Mouse (Mus musculus) spleen, postnatal 4 days (tissue): ENCODE results near the gene Rragd.

ENCODE experiments used
- DNase-seq, 2 experiments: peaks; one replicate each; pipeline ENCODE4 v3.0.0; 2022; ENCODE audit warnings: low spot score in 2 of 2

Rragd gene

DNA sequence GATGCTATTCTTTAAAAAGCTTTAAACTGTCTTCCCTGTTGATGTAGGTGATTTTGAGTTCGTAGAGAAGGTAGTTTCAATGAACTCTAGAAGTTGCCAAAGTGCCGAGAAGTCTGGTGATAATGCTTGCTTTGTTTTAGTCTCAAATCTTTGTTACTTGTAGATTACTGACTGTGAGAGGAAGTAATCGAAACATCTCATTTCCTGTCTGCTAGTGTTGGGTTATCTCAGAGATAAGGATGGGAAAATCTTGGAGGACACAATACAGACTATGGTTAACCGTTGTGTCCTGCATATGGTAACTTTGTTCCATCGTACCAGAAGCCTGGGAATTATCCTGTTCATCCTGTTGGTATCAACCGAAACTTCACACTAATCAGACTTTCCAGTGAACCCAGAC, 50.7 kb downstream of the Rragd start:
- no peak for DNase-seq

DNA sequence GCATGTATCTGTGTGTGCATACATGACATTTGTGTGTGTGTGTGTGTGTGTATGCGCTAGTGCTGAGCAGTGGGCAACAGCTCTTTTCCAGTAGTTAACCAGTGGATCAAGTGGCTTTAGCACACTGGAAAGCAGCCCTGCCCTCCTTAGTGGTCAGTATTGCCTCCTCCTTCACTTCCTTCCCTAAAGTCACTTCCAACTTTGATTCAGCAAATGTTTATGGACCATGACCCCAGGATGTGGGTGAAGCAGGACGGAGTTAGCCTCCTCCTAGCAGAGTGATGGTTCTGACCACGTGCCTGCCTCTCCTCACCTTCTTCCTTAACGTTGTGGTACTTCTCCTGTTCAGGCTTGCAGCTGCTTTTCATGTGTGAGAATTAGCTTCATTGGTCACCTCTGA, 57.0 kb downstream of the Rragd start:
- no peak for DNase-seq

DNA sequence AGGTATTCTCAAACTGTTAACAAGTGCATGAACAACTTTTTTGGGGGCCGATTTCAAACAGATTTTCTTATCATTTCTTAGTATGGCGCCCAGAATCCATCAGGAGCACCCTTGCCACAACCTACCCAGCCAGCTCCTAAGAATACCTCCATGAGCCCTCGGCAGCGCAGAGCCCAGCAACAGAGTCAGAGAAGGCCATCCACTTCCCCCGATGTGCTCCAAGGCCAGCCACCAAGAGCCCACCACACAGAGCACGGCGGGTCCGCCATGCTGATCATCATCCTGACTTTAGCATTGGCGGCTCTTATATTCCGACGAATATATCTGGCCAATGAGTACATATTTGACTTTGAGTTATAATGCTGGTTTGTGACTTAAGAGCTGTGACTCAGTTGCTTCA, 66.8 kb downstream of the Rragd start:
- DNase-seq, result no peak

DNA sequence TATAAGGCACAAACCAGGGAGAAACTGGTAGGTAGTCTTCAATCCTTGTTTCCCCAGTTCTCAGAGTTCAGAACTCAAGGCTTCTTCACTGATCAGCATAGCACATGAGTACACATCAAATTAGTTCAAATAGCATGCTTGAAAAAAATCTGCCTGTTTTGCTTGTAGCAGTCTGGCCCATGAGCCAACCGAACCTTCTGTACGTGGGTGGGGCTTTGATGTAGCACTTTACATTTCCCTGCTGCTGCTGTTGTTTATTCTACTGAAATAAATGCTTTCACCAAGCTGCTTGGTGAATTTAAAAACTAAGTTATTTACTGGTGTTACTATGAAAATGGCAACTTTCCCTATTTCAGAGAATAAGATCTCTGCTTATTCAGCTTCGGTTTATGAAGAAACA, 69.2 kb downstream of the Rragd start:
- DNase-seq, result no peak

DNA sequence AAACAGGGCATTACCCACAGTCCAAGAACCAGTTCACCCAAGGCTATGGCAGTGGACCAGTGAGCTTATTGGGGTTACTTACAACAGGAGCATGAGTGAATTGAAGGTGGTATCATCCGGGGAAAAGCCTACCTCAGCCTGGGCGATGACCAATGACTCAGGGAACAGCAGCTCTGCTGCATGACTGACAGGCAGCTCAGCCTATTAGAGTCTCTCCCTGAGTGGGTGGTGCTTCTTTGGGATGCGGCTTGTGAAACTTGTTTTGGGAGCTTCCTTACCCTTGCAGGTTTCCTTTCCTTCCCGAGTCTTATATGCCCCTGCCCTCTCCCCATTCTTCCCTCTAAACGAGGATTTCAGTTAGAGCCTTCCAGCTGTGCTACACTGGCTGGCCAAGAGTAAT, 69.8 kb downstream of the Rragd start:
- no peak for DNase-seq

DNA sequence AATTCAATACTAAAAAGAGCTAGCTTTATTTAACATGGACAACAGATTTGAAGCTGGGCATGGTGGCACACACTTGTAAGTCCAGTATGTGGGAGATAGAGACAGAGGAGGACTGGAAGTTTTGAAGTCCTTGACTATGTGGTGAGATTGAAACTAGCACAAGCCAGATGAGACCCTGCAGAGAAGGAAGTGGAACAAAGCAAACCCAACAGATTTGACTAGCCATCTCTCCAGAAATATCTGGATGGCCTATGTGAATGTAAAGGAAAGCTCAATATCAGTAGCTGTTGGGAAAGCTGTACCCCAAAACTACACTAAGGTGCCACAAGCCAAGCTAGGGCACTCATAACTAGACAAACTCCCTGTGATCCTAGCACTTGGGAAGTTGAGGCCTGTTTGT, 71.6 kb downstream of the Rragd start:
- DNase-seq, result no peak

DNA sequence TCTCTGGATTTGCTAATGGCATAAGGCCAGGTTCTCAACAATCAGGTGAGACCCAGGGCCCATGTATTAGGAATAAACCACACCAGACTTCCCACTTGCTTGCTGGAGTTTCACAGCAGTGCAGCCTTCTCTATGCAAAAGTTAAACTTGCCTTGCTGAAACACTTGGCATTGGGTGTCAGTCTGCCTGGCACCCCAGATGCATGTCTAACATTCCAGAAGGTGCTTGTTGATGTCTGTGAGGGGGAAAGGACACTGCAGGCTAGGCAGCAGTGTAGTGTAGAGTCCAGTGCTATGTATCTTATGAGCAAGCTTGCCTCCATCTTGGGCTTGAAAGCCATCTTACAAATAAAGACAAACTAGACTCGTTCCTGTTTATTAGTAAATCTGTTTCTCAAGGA, 73.5 kb downstream of the Rragd start:
- DNase-seq, result no peak

DNA sequence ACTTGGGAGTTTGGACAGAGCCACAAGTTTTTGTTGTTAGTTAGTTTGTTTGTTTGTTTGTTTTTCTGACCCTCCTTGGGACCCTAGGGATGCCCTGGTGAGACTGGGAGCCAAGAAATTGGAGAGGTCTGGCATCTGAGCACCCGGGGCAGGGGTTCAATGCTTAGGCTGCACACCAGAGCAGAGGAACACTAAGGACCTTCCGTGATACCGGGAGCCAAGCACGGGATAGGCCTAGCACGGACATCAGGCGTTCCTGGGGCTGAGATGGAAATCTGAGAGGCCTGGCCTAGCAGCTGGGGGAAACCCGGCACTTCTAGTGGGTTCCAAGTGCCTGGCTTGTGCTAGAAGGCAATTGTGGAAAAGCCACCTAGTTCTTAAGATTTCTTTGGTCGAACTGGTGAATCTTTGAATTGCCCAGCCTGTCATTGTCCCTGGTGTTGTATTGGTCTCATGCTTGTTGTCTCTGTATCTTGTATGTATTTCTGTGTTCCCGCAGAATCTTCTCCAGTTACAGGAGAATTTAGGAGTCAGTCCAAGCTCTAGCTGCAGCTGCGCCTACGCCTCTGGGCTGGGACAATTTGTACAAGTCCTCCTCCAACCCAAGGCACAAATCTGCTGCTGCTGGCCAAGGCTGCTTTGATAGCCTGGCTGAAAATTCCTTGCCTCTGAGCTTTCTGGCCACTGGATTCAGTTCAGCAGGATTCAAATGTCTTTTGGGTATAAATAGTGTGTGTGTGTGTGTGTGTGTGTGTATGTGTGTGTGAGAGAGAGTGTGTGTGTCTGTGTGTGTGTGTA, 75.3 kb downstream of the Rragd start:
- no peak for DNase-seq

DNA sequence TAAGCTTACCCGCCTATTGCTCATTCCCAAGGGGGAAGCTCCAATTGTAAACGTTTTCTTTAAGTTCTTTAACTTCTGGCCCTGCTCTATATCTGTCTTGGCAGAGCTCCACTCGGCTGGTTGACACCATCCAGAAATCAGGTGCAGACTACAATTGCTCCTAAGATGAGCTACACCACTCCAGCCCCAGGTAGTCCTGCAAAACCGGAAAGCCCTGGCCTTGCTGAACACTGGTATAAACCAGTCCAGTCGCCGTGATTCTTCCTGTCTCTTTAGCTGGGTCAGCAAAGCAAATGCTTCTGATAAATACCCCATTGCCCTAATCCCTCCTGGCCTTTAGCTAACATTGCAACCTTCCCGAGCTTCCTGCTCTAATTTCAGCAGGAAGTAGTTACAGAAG, 78.3 kb downstream of the Rragd start:
- DNase-seq, result no peak

DNA sequence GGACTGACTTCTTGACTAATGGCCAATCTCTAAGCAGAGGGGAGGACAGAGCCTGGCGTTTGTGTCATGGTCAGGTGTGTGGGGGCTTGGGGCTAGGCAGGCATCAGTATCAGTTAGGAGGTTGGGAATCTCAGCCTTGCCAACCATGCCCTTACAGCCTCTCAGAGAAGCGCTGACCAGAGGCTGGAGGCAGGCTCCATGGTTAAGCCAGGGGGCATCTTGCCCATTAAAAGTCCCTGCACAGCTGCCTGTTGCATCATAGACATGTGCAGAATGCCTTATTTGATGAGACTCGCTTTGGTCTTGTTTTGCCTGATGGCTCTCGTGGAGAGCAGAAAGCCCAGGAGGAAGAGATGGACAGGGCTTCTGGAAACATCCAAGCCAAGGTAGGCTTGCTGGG, 80.1 kb downstream of the Rragd start, which contains the start of gene Gabrr2:
Gabrr2 (plus strand) TSS at position 19 of the 400 bp plus-strand sequence.
- DNase-seq, result no peak

DNA sequence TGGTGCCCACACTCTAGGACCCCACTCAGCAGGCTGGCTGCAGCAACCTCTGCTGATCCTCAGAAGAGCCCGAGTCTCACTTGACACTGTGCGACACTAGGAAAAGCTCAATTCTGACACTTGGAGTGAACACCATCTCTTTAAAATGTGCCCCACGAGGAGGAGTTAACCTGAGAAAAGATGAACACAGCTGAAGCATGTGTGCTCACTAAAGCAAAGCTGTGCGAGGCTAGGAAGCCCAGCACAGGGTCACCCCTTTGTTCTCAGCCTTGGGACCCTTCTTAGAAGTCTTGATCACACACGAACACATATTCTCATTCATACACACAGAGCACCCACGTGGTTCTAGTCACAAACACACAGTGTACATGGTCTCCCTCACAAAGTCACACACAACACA, 82.1 kb downstream of the Rragd start:
- no peak for DNase-seq

DNA sequence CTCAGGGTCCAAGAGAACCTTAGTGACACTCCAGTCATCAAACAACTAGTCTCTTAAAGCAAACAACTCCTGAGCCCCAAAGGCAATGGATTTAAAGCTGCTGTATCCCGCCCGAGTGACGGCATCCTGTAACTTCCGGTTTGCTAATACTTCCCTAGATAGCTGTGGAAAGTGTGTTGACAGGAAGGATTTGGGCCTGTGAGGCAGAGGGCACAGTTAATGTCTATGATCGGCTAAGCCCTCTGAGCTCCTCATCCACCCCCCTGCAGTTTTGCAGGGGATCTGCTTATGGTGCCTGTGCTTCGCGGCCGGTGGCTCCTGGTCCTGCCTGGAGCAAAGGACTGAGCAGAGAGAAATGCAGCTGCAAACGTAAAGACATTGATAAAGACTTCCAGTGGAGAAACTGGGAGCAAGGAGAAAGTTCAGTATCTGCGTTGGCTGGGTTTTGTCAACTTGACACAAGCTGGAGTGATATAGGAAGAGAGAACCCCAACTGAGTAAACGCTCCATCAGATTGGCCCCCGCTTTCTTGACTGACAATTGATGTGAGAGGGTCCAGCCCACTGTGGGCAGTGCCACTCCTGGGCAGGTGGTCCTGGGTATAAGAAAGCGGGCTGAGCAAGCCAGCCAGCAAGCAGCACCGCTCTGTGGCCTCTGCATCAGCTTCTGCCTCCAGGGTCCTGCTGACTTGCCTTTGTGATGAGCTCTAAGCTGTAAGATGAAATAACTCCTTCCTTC, 83.6 kb downstream of the Rragd start:
- DNase-seq, result no peak

DNA sequence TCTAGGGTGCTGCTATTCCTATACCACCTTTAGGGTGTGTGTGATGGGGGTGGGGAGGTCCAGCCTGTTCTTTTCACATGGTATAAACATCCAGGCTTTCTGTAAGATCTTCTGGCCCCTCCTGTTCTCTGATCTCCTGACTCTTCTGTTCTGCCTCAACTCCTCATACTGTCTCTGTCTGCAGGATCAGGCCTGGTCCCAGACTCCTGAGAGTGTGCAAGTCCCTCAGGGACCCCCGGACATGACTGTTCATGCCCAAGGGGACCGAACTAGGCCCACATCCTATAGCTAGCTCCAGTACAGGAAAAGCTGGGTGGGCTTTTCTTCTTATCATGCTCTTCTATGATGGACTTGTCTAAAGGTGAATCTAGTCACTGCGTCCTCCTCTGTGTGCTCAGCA, 84.5 kb downstream of the Rragd start:
- no peak for DNase-seq

DNA sequence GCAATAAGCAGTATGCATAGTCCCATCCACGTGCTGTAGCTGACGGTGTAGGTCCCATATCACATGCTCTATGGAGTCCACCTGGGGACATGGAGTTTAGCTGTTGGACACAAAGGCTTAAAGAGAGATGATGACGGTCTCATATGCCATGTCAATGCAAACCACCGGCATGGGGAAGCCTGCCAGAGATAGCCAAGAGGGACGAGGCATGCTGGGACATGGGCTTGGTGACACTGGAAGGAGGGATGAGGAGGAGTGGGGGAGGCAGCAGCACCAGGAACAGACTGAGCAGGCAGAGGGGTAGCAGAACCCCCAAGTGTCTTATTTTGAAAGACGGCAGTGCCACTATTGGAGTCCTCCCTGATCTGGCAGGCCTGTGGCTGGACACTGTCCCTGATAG, 85.0 kb downstream of the Rragd start:
- no peak for DNase-seq

DNA sequence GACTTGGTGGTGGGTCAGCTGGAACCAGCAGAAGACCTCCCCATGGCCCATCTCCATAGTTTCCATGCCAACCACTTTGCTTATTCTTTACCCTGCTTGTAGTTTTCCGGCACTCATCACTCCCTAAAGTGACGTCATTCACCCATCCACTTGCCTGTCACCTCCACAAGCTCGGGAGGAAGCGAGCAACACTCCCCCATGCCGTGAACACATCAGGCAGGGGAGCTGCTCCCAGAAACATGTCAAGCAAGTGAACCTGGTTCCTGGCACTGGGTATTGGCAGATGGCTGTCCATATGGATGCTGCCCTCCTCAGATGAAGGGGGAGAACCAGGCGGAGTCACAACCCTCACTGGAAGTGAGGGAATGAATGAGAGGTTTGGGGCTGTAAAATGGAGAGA, 86.1 kb downstream of the Rragd start:
- no peak for DNase-seq

DNA sequence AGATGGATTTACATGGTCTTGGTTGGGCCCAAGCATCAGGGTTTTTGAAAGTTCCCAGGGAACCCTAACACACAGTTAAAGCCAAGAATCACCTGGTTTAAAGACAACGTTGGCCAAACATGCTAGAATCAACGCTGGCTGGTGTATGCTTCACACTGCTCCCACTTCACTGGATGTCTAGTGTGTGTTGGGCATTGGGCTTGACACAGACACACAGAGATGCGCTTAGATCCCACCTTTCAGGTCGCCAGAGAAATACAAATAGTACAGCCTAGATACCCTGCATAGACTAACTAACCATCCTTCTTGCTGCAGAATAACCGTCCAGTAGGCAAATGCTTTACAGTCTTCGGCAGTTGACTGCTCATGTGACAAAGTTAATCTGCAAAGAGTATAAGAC, 87.5 kb downstream of the Rragd start:
- DNase-seq, result no peak

DNA sequence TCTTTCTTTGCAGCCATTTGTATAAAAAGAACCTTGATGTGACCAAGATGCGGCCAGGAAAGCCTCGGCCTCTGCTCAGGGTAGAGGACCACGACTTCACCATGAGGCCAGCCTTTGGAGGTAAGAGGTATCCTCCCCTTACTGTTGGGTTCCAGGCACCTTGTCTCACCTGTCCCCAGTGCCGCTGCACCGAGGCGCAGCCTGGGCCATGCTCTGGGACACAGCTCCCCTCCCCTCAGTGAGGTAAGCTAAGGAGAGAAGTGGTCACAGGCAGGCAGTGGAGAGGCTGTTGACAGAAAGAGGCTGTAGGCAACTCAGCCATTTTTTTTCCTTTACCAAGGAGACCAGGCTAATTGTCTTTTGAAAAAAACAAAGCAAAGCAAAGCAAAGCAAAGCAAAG, 88.5 kb downstream of the Rragd start:
- no peak for DNase-seq
